In the genomic region with DNA sequence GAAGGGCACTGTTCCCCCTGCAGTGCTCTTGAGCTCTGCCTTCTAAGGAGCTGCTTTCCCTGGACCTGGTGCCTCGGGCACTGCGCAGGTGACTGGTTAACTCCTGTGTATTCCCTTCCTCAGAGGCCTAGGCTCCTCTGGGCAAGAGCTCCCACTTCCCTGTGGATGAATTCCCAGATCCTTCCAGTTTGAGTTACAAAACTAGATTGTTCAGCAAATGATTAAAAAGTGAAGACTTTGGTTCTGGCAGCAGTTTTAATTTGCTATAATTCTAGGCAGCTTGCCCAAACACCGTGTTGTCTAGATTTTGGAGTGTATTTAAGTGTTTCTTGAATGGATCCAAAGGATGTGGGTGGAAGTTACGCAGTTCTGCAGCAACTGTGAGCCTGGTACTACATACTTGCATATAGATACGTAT, we compare ENCODE assay signal across 11 mouse cellular contexts. TPM values are rescaled to one million over a fixed set of nuclear protein-coding genes. Genes with fewer than 3 reads are reported as not detected.
A peak's percentile ranks its signal among the peaks of the same experiment; 100 is the strongest.
DNase-seq lines count a peak whose midpoint lies in the region; ATAC-seq lines count a peak whose summit lies in the region.
"Had no signal": no experiment of that assay in that cellular context is flagged by ENCODE, and none has a peak within 500 bp of the region (broad histone marks: within the 10 kb centered on the region; RNA-seq: fewer than 3 reads in every experiment).

No protein-coding gene starts in this region.

- no peaks in the 10 kb centered on the region for H3K9me3 ChIP-seq in hindbrain, embryonic 11.5 days (ENCODE audit: control insufficient read depth, low read length)
- H3K9me3 ChIP-seq: heart, embryonic 13.5 days; hindbrain, embryonic 15.5 days had no signal

- no peak overlapping the region for H3K9ac ChIP-seq in hindbrain, embryonic 11.5 days (ENCODE audit: low read depth, low read length)
- H3K9ac ChIP-seq: hindbrain, embryonic 15.5 days had no signal

- no peak overlapping the region for H3K4me2 ChIP-seq in hindbrain, embryonic 11.5 days (replicated peaks; ENCODE audit: low read depth, low read length)
- H3K4me2 ChIP-seq: heart, embryonic 13.5 days; hindbrain, embryonic 15.5 days had no signal

- intact Hi-C loops in left cerebral cortex, postnatal 25 days (cut with DNase I): no loop called here

- no peak overlapping the region for H3K27ac ChIP-seq in hindbrain, embryonic 11.5 days (ENCODE audit: low read depth, low read length)
- H3K27ac ChIP-seq: heart, embryonic 13.5 days; hindbrain, embryonic 15.5 days had no signal

- no peaks in the 10 kb centered on the region for H3K36me3 ChIP-seq in hindbrain, embryonic 11.5 days (ENCODE audit: control insufficient read depth, insufficient read depth, low read length)
- H3K36me3 ChIP-seq: hindbrain, embryonic 15.5 days had no signal

- H3K27me3 ChIP-seq in hindbrain, embryonic 11.5 days (ENCODE audit: control insufficient read depth, insufficient read depth, low read length): no peaks in the 10 kb centered on the region
- H3K27me3 ChIP-seq: heart, embryonic 13.5 days; hindbrain, embryonic 15.5 days had no signal

- peak; percentile 55 to 78 for DNase-seq in left cerebral cortex, postnatal 25 days (ENCODE audit: low spot score in 2 of 2)
- DNase-seq in left cerebral cortex, adult 8-10 months (ENCODE audit: low spot score in 2 of 2): no peak
- DNase-seq in kidney, adult 18-20 months: peak; percentile 42
- DNase-seq in kidney, postnatal 10 days: peak; percentile 45
- DNase-seq in lung, postnatal 25 days (ENCODE audit: low spot score): peak; percentile 63
- no peak for DNase-seq in cerebellum, adult 8-10 months
- DNase-seq in hindbrain, embryonic 11.5 days (ENCODE audit: low spot score): no peak
- DNase-seq: thymus, adult 2 months had no signal

- peaks cover 11% of the 10 kb centered on the region for H3K4me1 ChIP-seq in hindbrain, embryonic 11.5 days (replicated peaks; ENCODE audit: control insufficient read depth, insufficient read depth, low read length)

- ATAC-seq in hindbrain, embryonic 11.5 days (ENCODE audit: low FRiP score): no peak
- ATAC-seq: activated CD4-positive, CD25-positive, alpha-beta regulatory T cell, adult 4 months had no signal

- 97% methylated on average over 5 of the region's 5 CpGs for WGBS in hindbrain, embryonic 11.5 days

- H3K4me3 ChIP-seq in hindbrain, embryonic 11.5 days (ENCODE audit: low read depth, low read length): no peak overlapping the region
- H3K4me3 ChIP-seq: heart, embryonic 13.5 days; hindbrain, embryonic 15.5 days had no signal

RNA-seq across cellular contexts. Expression of a gene that starts 21.4 kb away (rescaled TPM):
- total RNA-seq in left cerebral cortex, postnatal 25 days (2021): 10 to 100 TPM; 41.0 to 59.6 TPM
- 10 to 100 TPM; 34.5 to 49.5 (median 39.8) TPM for total RNA-seq in left cerebral cortex, adult 8-10 months (2022)
- polyA plus RNA-seq in hindbrain, embryonic 11.5 days (2014; fragmentation: Nextera tagmentation; extraction: Ambion mirVana): 47.0 and 53.5 TPM in 2 replicates

Comparison
In these comparisons a context has a peak if more than half of its experiments do, and no peak if none do; other contexts are left out.
1. DNase-seq: peak in left cerebral cortex, postnatal 25 days (2 of 2), kidney, adult 18-20 months (single experiment), kidney, postnatal 10 days (single experiment) and lung, postnatal 25 days (single experiment); none in left cerebral cortex, adult 8-10 months (0 of 2), cerebellum, adult 8-10 months (single experiment) and hindbrain, embryonic 11.5 days (single experiment).